Mouse (Mus musculus): ENCODE data around the gene Mrps17. TPM values are rescaled to one million over a fixed set of nuclear protein-coding genes. Genes with fewer than 3 reads are reported as not detected.
"Not testable (repeated sequence)": the region's sequence is repeated elsewhere in the genome, so short reads cannot be mapped to it uniquely, and the experiment has no call there.

The Mrps17 gene
- 10 to 100 TPM; 81.3 to 87.3 TPM for total RNA-seq (2021)

GRCm38 (mm10) chr5:129715326-129715861, at the start of gene Mrps17:
TSS of gene Mrps17 (plus strand) at chr5:129715497.
- peak; percentile 90 to 93 for DNase-seq
- intact Hi-C loops (cut with DNase I), result loop anchor here (2.0 to 5.0 kb wide), 2 partner anchors 45 to 542 kb away; partner anchors contain the start of genes Sbds, Tyw1 and Zfp11

DNA sequence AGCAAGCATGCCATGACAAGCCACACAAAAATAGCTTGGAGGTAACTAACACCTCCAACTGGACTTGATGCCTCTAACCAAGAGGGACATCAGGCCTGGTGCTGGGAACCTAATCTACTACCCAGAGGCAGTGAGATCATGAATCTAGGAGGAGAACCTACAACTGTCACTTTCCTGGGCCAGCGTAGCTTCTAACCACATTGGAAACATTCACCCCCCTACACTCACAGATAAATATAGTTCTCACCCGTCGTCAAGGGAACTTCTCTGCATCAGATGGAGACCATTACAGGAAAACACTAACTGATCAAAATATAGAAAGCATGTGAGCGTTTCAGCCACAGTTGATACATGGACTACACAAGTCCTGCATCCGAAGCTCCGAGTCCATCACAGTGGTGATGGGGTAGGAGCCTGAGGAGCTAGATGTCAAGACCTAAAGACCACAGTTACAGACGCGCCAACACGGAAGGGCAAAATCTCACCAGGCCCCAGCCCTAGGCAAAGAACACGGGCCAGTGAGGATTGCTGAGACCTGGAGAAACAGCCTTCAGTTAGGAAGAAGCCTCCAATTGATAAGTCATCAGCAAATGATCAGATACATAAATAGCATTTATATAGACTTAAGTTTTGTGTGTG, 48.9 kb upstream of the Mrps17 start:
- DNase-seq, result no peak
- intact Hi-C loops (cut with DNase I), result no loop called here

DNA sequence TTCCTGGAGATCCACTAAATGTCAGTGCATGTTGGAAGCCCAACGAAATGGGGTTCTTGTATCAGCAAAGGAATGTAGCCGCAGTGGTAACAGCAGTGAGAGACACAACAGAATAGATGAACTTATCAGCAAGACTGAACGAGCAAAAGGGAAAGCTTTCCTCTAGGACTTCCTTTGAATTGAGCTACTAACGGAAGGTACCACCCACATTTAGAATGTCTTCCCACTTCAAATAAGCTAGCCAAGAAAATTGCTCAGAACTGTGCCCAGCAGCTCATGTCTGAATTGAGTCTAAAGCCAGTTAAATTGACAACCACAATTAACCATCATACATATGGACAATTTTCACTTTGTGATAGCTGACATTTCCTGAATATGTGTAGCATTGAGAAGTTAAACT, 47.4 kb upstream of the Mrps17 start:
- no peak for DNase-seq
- intact Hi-C loops (cut with DNase I), result no loop called here

GRCm38 (mm10) chr5:129669453-129670035, 45.8 kb upstream of the Mrps17 start:
- DNase-seq, result no peak
- intact Hi-C loops (cut with DNase I), result loop anchor here (2.0 kb wide), 1 partner anchor 45 kb away; the partner anchor contains the start of gene Mrps17

GRCm38 (mm10) chr5:129670036-129670458, 45.2 kb upstream of the Mrps17 start, which contains the start of gene Zfp11:
TSS of gene Zfp11 (minus strand) at chr5:129670099.
- intact Hi-C loops (cut with DNase I), result loop anchor here (2.0 kb wide), 1 partner anchor 45 kb away; the partner anchor contains the start of gene Mrps17
- peak; percentile 81 to 84 for DNase-seq

DNA sequence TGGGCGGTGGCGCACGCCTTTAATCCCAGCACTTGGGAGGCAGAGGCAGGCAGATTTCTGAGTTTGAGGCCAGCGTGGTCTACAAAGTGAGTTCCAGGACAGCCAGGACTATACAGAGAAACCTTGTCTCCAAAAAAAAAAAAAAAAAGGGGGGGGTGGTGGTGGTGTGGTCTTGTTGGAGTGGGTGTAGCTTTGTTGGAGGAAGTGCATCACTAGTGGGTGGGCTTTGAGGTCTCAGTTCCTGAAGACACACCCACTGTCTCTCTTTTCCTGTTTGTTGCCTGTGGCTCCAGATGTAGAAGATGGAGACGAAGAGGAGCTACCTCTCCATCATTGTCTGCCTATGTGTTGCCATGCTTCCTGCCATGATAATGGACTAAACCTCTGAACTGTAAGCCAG, 30.2 kb upstream of the Mrps17 start:
- DNase-seq; intact Hi-C loops (cut with DNase I): not testable (repeated sequence)

GRCm38 (mm10) chr5:129687621-129688020, 27.7 kb upstream of the Mrps17 start:
- DNase-seq, result no peak
- intact Hi-C loops (cut with DNase I), result no loop called here

GRCm38 (mm10) chr5:129690528-129690927, 24.8 kb upstream of the Mrps17 start:
- no peak for DNase-seq

DNA sequence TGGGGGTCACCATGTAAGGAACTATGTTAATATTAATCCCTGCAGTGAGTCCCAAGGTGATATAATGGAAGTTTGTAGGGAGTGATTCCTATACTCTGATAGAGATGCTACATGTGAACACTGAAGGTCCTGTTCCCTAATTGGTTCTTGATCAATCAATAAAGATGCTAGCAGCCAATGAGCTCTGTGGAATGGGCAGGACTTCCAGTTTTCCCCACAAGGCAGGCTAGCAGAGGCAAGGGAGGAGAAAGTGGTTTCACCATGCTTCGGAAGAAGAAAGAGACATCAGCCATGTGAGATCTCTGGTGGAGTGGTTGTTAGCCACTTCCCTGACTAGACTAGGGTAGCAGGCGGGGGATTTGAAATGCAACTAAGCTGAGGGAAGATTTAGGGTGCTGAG, 14.8 kb upstream of the Mrps17 start:
- DNase-seq, result no peak
- intact Hi-C loops (cut with DNase I), result no loop called here

More at GRCm38 (mm10) chr5:129690528-129690927, 24.8 kb upstream of the Mrps17 start:
- intact Hi-C loops (cut with DNase I), result no loop called here

DNA sequence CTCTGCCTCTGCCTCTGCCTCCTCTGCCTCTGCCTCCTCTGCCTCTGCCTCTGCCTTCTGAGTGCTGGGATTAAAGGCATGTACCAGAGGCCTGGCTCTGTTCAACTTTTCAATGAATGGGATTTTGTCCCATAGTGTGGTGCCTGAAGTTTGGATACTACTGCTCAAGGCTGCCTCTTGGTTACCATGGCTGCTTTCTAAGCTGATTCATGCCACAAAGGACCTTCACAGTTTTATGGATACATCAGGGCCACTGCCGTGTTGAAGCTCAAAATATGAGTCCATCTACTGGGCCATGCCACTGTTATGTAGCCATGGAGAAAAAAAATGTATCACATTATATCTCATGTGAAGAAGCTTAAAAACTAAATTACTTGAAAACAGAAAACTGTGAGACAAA, 13.6 kb upstream of the Mrps17 start:
- DNase-seq, result no peak
- intact Hi-C loops (cut with DNase I), result no loop called here

DNA sequence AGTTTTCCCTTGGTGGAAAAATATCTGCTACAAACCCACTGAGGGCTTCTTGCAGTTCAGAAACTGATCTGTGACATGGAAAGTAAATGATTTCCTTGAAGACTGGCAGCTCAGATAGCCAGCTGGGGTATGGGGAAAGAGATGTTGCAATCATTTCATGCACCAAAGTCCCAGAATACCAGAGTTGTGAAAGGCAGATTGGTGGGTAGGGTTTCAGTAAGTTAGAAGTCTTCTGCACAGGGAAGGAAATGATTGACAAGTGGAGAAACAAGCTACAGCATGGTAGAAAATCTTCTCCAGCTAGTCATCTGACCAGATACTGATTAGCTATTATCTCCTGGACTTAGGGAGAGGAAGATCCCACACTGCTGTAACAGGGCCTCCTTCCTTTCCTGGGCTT, 11.9 kb upstream of the Mrps17 start:
- no peak for DNase-seq
- intact Hi-C loops (cut with DNase I), result no loop called here

GRCm38 (mm10) chr5:129708412-129708811, 6.9 kb upstream of the Mrps17 start, which contains the start of gene Sept14:
TSS of gene Sept14 (minus strand) at chr5:129708512.
- intact Hi-C loops (cut with DNase I), result no loop called here
- no peak for DNase-seq

DNA sequence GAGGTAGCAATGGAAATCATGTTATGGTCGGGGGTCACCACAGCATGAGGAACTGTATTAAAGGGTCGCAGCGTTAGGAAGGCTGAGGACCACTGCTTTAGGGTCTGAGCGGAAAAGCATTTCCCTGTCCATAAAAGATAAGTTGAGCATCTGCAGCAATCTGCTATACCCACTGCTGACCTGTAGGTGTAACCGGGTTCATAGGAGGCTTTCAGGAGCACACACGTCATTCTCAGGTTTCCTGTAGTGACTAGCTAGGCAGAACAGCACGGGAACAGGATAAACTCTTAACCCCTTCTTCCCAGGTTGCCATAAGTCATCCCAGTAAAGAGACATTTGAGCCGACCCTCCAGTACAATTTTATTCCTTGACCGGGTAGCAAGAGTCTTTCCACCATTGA, 1.7 kb downstream of the Mrps17 start:
- intact Hi-C loops (cut with DNase I), result loop anchor here (5.0 kb wide), 1 partner anchor 540 kb away; the partner anchor contains the start of genes Sbds and Tyw1
- no peak for DNase-seq

GRCm38 (mm10) chr5:129720176-129720575, 4.9 kb downstream of the Mrps17 start:
- intact Hi-C loops (cut with DNase I), result loop anchor here (5.0 to 10.0 kb wide), 2 partner anchors 108 to 195 kb away; no protein-coding TSS in a partner anchor
- no peak for DNase-seq

- no peak for DNase-seq
- intact Hi-C loops (cut with DNase I), result loop anchor here (5.0 to 10.0 kb wide), 2 partner anchors 112 to 199 kb away; no protein-coding TSS in a partner anchor
Measured at GRCm38 (mm10) chr5:129724268-129724667, 9.0 kb downstream of the Mrps17 start.

DNA sequence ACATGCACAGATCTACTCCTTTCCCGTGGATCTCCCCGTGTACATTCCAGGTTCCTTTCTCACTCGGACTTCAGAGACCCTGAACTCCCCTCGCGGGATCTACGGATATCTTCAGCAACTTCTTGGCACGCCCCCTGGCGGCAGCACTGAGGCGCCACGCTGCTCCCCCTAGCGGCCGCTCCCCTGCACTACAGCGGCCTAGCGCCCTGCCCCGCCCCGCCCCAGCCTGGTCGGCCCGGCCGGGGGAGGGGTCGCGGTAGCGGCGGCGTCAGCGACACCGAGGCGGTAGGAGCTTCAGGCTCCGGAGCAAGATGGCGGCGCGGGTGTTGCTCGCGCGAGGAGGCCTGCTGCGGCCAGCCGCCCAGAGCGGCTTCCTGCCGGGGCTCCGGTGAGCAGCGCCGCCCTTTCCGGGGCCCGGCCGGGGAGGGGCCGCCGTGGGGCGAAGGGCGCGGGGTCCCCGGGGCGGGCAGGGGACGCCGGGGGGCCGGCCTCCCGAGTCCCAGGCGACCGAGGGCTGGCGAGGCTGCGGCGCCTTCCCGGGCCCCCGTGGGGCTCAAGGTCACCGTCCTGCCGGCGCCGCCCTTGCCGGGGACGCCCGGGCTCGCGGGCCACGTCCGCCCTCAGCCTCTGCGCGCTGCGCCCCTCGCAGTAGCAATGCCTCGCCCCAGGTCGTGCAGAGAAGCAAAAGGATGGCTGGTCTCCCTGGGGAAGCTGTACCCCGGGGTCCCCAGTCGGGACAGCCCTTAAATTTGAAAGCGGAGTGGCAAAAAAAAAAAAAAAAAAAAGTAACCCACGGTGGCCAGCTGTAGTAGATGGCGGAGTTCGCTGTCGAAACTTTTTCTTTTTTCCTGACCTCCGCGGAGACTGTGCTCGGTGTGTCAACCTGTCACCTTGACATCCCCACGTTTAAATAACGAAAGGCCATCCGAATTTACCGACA, 9.8 kb downstream of the Mrps17 start, which contains the start of gene Nipsnap2:
Gene Nipsnap2 (plus strand): TSS at position 230 of the 940 bp plus-strand sequence.
- peak; percentile 97 to 99 for DNase-seq
- intact Hi-C loops (cut with DNase I), result loop anchor here (5.0 to 10.0 kb wide), 3 partner anchors 113 to 703 kb away; partner anchors contain the start of gene Ran

- DNase-seq, result peak in 1 of 2 experiments; percentile 34
- intact Hi-C loops (cut with DNase I), result loop anchor here (5.0 to 10.0 kb wide), 2 partner anchors 201 to 704 kb away; partner anchors contain the start of gene Ran
Measured at GRCm38 (mm10) chr5:129725774-129726392, 10.6 kb downstream of the Mrps17 start.

DNA sequence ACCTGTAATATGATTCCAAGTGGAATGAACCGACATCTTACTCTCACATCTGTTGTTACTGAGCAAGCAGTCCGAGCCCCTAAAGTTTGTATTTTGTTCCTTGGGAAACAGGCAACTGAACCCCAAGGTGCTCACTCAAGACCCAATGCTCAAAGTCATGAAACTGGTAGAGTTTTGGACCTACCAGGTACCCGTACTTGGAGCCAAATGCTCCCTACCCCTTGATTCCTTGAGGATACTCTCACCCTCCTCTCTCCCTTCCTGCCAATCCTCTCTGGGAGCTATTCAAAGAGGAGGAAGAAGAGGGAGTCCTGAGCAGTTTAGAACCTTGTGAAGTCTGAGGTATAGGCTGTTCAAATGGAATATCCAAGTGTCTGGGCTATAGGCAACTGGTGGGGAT, 11.5 kb downstream of the Mrps17 start:
- intact Hi-C loops (cut with DNase I), result loop anchor here (5.0 to 10.0 kb wide), 2 partner anchors 202 to 704 kb away; partner anchors contain the start of gene Ran
- no peak for DNase-seq

DNA sequence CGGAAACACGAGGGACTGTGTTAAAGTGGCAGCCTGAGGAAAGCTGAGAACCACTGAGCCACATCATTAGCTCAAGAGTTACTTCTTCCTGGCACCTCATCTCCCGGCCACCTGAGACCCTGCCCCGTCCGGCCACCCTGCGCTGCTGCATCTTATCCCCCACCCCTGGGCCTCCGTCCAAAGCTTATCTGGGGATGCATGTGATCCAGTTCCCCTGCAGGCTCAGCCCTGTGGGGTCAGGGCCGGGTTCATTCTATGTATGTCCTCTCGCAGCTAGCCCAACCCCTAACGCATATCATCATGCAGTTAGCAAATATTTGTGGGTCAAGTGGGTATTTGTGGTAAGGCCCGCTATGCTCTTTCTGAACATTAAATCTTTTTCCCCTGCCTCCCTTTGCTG, 14.0 kb downstream of the Mrps17 start:
- intact Hi-C loops (cut with DNase I), result loop anchor here (5.0 to 10.0 kb wide), 2 partner anchors 204 to 707 kb away; partner anchors contain the start of gene Ran
- DNase-seq, result peak; percentile 37 to 43
